ENCODE assay signal across 9 mouse cellular contexts in the genomic region with DNA sequence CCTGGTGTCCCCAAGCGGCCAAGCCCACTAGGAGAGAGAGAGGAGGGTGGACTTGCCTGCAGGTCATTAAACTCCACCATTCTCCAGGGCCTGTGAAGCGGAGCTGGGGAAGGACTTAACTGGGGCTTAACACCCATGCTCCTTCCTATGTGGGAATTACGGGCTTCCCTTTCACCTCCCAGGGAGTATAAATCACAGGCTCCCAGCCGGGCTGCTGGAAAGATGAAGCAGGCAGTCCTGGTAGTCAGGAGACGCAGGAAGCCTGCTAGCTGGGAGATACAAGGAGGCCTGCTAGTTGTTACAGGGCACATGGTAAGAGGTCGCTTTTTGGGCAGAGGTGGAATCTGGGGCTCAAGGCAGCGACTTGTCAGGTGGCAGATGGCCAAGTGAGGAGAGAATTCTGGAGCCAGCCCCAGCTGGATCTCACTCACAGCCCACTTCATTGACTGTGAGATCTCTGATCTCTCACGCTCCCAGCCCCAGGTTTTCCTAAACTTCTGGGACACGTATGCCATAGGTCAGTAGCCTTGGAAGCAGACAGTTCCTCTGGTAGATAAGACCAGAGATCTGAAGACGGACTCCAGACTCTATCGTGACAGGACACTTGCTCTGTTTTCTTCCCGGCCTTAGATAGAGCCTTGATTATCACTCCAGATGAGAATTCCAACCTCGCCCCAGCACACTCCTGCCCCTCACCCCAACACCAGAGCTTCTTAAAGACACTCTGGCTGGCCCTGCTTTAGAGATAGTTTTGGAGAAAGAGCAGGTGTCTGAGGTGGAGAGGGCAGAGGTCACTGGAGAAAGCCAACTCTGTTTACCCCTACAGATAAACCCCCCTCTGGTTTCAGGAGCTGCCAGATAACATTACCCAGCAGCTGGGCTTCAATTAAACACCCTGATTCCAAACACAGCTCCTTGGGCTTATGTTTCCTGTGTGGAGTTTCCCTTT. TPM values are rescaled to one million over a fixed set of nuclear protein-coding genes. Genes with fewer than 3 reads are reported as not detected.
DNase-seq lines count a peak whose midpoint lies in the region; ATAC-seq and TF ChIP-seq lines count a peak whose summit lies in the region.
"Had no signal": no experiment of that assay in that cellular context is flagged by ENCODE, and none has a peak within 500 bp of the region (broad histone marks: within the 10 kb centered on the region; RNA-seq: fewer than 3 reads in every experiment).

No protein-coding gene starts in this region.

- intact Hi-C loops in gastrocnemius, adult 2 months (cut with DNase I), result no loop called here
- intact Hi-C loops in gastrocnemius, postnatal 14 days (cut with DNase I; ENCODE audit: low total_unique reads), result no loop called here

- no peaks in the 10 kb centered on the region for H3K9me3 ChIP-seq in heart, embryonic 14.5 days (ENCODE audit: control insufficient read depth, low read length)
- H3K9me3 ChIP-seq in liver, embryonic 14.5 days (ENCODE audit: control insufficient read depth, low read length), result no peaks in the 10 kb centered on the region
- H3K9me3 ChIP-seq in midbrain, embryonic 11.5 days (ENCODE audit: control insufficient read depth, low read length), result no peaks in the 10 kb centered on the region
- H3K9me3 ChIP-seq: neural tube, embryonic 13.5 days had no signal

- H3K4me1 ChIP-seq in heart, embryonic 14.5 days (ENCODE audit: control insufficient read depth in 2 of 2, insufficient read depth in 2 of 2, low read length in 2 of 2), result peaks cover 34 to 55% of the 10 kb centered on the region in 2 experiments
- H3K4me1 ChIP-seq in liver, embryonic 14.5 days (replicated peaks; ENCODE audit: control insufficient read depth in 2 of 2, insufficient read depth in 2 of 2, low read length in 1 of 2), result peaks cover 51 to 61% of the 10 kb centered on the region in 2 experiments
- 0 out of 2 replicates have a peak, but pooled peaks cover 2% of the 10 kb centered on the region for H3K4me1 ChIP-seq in midbrain, embryonic 11.5 days (ENCODE audit: control insufficient read depth, insufficient read depth, low read length)

- H3K36me3 ChIP-seq in heart, embryonic 14.5 days (ENCODE audit: control insufficient read depth, insufficient read depth, low read length), result peaks cover 12% of the 10 kb centered on the region
- H3K36me3 ChIP-seq in liver, embryonic 14.5 days (replicated peaks; ENCODE audit: control insufficient read depth, insufficient read depth, low read depth), result no peaks in the 10 kb centered on the region
- H3K36me3 ChIP-seq in midbrain, embryonic 11.5 days (ENCODE audit: control insufficient read depth, insufficient read depth, low read length), result no peaks in the 10 kb centered on the region
- H3K36me3 ChIP-seq: neural tube, embryonic 13.5 days had no signal

- peak; percentile 49 for ATAC-seq in heart, embryonic 14.5 days (ENCODE audit: insufficient number of reproducible peaks, insufficient read depth, low FRiP score, low read depth)
- ATAC-seq in liver, embryonic 14.5 days (ENCODE audit: insufficient read depth), result no peak
- no peak for ATAC-seq in midbrain, embryonic 11.5 days (ENCODE audit: low FRiP score)

- H3K27me3 ChIP-seq in heart, embryonic 14.5 days (ENCODE audit: control insufficient read depth, insufficient read depth, low read length), result no peaks in the 10 kb centered on the region
- no peaks in the 10 kb centered on the region for H3K27me3 ChIP-seq in liver, embryonic 14.5 days (ENCODE audit: control insufficient read depth, insufficient read depth, low read length)
- H3K27me3 ChIP-seq in midbrain, embryonic 11.5 days (ENCODE audit: control insufficient read depth, insufficient read depth, low read length), result no peaks in the 10 kb centered on the region
- H3K27me3 ChIP-seq: neural tube, embryonic 13.5 days had no signal

- no peak overlapping the region for H3K4me3 ChIP-seq in gastrocnemius, adult 2 months
- H3K4me3 ChIP-seq in heart, embryonic 14.5 days (ENCODE audit: control insufficient read depth in 1 of 2, insufficient read depth in 1 of 2, low read depth in 1 of 2, low read length in 2 of 2), result no peak overlapping the region
- H3K4me3 ChIP-seq in liver, embryonic 14.5 days (ENCODE audit: insufficient read depth in 1 of 2, low read depth in 2 of 2, low read length in 2 of 2), result no peak overlapping the region
- no peak overlapping the region for H3K4me3 ChIP-seq in midbrain, embryonic 11.5 days (ENCODE audit: low read depth, low read length)
- H3K4me3 ChIP-seq: neural tube, embryonic 13.5 days had no signal

- H3K27ac ChIP-seq in gastrocnemius, adult 2 months, result peak overlapping the region; percentile 87
- peak overlapping the region; percentile 31 to 77 for H3K27ac ChIP-seq in heart, embryonic 14.5 days (replicated peaks in 1 of 2; ENCODE audit: control insufficient read depth in 1 of 2, insufficient read depth in 1 of 2, low read depth in 2 of 2, low read length in 2 of 2)
- peak overlapping the region; percentile 26 for H3K27ac ChIP-seq in liver, embryonic 14.5 days
- no peak overlapping the region for H3K27ac ChIP-seq in midbrain, embryonic 11.5 days (ENCODE audit: low read depth, low read length)
- H3K27ac ChIP-seq: neural tube, embryonic 13.5 days had no signal

- WGBS in heart, embryonic 14.5 days, result 17% methylated on average over 13 of the region's 13 CpGs
- WGBS in liver, embryonic 14.5 days (ENCODE audit: insufficient replicate concordance), result 39% methylated on average over 13 of the region's 13 CpGs
- WGBS in midbrain, embryonic 11.5 days, result 41% methylated on average over 13 of the region's 13 CpGs

- H3K9ac ChIP-seq in heart, embryonic 14.5 days (ENCODE audit: low read length), result peak overlapping the region; percentile 57
- H3K9ac ChIP-seq in liver, embryonic 14.5 days (replicated peaks), result no peak overlapping the region; the same call in 1 of the 2 replicates
- H3K9ac ChIP-seq in midbrain, embryonic 11.5 days (ENCODE audit: low read length), result no peak overlapping the region
- H3K9ac ChIP-seq: neural tube, embryonic 13.5 days had no signal

- no peak for TF ChIP-seq CTCF in gastrocnemius, adult 2 months (IDR thresholded peaks at IDR 0.05)
- no peak for TF ChIP-seq CTCF in liver, embryonic 14.5 days (IDR thresholded peaks at IDR 0.05; ENCODE audit: low read depth)

- H3K4me2 ChIP-seq in heart, embryonic 14.5 days (ENCODE audit: low read length), result peak overlapping the region; percentile 32
- peak overlapping the region; percentile 38 for H3K4me2 ChIP-seq in liver, embryonic 14.5 days (ENCODE audit: low read depth)
- no peak overlapping the region for H3K4me2 ChIP-seq in midbrain, embryonic 11.5 days
- H3K4me2 ChIP-seq: neural tube, embryonic 13.5 days had no signal

- DNase-seq in gastrocnemius, adult 2 months, result peak; percentile 51
- DNase-seq in gastrocnemius, postnatal 14 days, result no peak
- DNase-seq in NIH3T3 (ENCODE audit: low read depth), result peak; percentile 60
- no peak for DNase-seq in liver, embryonic 14.5 days (ENCODE audit: low read depth in 3 of 3, low spot score in 3 of 3)
- no peak for DNase-seq in ovary, postnatal 36 days (ENCODE audit: low spot score)
- no peak for DNase-seq in midbrain, embryonic 11.5 days (ENCODE audit: low spot score, missing footprints)
- no peak for DNase-seq in layer of hippocampus, adult 8-10 months (ENCODE audit: low spot score in 2 of 2)

- TF ChIP-seq EP300 in liver, embryonic 14.5 days (IDR thresholded peaks at IDR 0.05; ENCODE audit: low read depth), result peak; percentile 47

RNA-seq across cellular contexts. Expression of gene Sh3pxd2a, which starts 36.1 kb away (rescaled TPM):
- 10 to 100 TPM; 37.7 to 44.7 TPM for total RNA-seq in gastrocnemius, adult 2 months (2021)
- 10 to 100 TPM; 50.6 to 58.9 TPM for total RNA-seq in gastrocnemius, postnatal 14 days (2021)
- polyA plus RNA-seq in heart, embryonic 14.5 days (2014; fragmentation: Nextera tagmentation; extraction: Ambion mirVana), result 8.5 and 9.7 TPM in 2 replicates
- polyA plus RNA-seq in liver, embryonic 14.5 days (2012; rRNA removed), result 1.2 and 1.6 TPM in 2 replicates
- polyA plus RNA-seq in liver, embryonic 14.5 days (2014; fragmentation: Nextera tagmentation; extraction: Ambion mirVana), result 0.50 and 0.67 TPM in 2 replicates
- polyA plus RNA-seq in midbrain, embryonic 11.5 days (2014; fragmentation: Nextera tagmentation; extraction: Ambion mirVana), result 4.0 and 4.1 TPM in 2 replicates
- total RNA-seq in layer of hippocampus, adult 8-10 months (2022), result 10 to 100 TPM; 31.8 to 34.5 (median 32.9) TPM

Comparison
In these comparisons a context has a peak if more than half of its experiments do, and no peak if none do; other contexts are left out.
1. DNase-seq: peak in gastrocnemius, adult 2 months (single experiment) and NIH3T3 (single experiment); none in gastrocnemius, postnatal 14 days (single experiment), liver, embryonic 14.5 days (0 of 3), ovary, postnatal 36 days (single experiment), midbrain, embryonic 11.5 days (single experiment) and layer of hippocampus, adult 8-10 months (0 of 2).